Mouse (Mus musculus): ENCODE data around the gene Sipa1l3. TPM values are rescaled to one million over a fixed set of nuclear protein-coding genes. Genes with fewer than 3 reads are reported as not detected.

Gene Sipa1l3
- polyA plus RNA-seq (2012; rRNA removed), result 44.6 and 51.0 TPM in 2 replicates

DNA sequence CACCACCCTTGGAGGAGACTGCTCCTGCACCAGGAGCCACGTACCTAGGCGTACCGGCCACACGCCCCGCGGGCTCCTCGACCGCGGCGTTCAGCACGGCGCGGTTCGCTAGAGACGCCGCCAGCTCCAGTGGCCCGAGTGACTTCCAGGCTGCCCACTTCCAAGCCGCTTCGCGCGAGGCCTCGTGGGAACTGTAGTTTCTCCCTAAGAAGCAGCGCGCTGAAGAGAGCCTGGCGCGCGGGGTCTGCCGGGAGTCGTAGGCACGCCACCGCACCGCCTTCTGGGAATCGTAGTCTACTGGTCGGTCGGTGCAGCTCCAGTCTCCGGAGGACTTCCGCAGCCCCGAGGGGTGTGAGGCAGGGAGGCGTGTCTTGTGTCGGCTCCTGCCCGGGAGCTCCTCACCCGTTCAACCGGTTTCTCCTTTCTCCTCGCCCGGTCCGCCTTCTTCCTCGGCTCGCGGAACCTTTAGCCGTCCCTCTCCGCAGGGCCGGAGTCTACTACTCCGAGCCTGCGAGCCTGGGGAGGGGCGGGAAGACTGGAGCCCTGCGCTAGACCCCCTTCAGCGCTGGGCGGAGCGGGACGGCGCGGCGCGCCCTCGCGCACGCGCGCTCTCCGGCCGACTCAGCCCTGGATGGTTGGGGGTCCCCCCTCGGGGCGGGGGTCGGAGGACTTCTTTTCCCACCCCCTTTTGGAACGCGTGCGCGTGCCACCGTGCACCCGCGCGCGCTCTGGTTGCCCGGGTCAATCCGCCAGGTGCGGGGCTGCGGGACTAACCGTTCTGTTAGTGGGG, at the start of gene Sipa1l3:
Sipa1l3 (minus strand) TSS at position 221 of the 790 bp plus-strand sequence.
- no peaks in the 10 kb centered on the region for H3K36me3 ChIP-seq (ENCODE audit: control insufficient read depth, insufficient read depth, low read length)
- DNase-seq, result peak; percentile 99
- H3K27ac ChIP-seq (ENCODE audit: insufficient read depth, low read depth, low read length), result peak within 1 kb of the TSS; percentile 62
- TF ChIP-seq CTCF (conservative IDR thresholded peaks at IDR 0.05; ENCODE audit: insufficient read depth, insufficient read length, low read depth, low read length), result no peak
- no peak for TF ChIP-seq POLR2A (IDR thresholded peaks at IDR 0.05; ENCODE audit: low read depth, low read length)
- H3K4me1 ChIP-seq (ENCODE audit: control insufficient read depth, insufficient read depth, low read length), result peaks cover 5% of the 10 kb centered on the region; the same call in 1 of the 2 replicates
- under 1% methylated on average over 88 of the region's 88 CpGs for WGBS
- peak within 1 kb of the TSS; percentile 98 for H3K4me3 ChIP-seq (ENCODE audit: insufficient read depth, low read depth, low read length)
- H3K27me3 ChIP-seq (replicated peaks; ENCODE audit: control insufficient read depth, insufficient read depth, low read length), result no peaks in the 10 kb centered on the region

DNA sequence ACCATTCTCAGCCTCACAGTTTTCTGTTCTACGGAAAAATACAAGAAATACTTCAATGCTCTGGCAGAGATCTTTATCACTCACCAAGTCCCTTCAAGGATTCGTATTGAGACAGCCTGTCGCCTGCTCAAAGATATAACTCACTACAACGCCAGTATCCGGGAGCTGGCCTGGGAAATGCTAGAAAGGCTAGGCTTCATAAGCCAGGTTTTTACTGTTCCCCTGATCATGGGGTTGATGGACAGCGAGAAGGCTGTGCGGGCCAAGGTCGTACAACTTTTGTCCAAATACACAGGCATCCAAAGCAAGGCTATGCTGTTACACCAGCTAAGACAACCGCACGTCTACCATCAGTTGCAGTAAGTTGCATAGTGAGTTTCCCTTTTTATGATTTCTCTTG, 44.6 kb upstream of the Sipa1l3 start:
- Histone ChIP-seq H3K27ac (ENCODE audit: insufficient read depth, low read depth, low read length) (no peak overlapping the region), H3K4me3 (ENCODE audit: insufficient read depth, low read depth, low read length) (no peak overlapping the region), H3K27me3 (replicated peaks; ENCODE audit: control insufficient read depth, insufficient read depth, low read length) (no peaks in the 10 kb centered on the region), H3K4me1 (ENCODE audit: control insufficient read depth, insufficient read depth, low read length) (no peaks in the 10 kb centered on the region), H3K36me3 (ENCODE audit: control insufficient read depth, insufficient read depth, low read length) (no peaks in the 10 kb centered on the region)
- TF ChIP-seq POLR2A (IDR thresholded peaks at IDR 0.05; ENCODE audit: low read depth, low read length) (no peak), CTCF (conservative IDR thresholded peaks at IDR 0.05; ENCODE audit: insufficient read depth, insufficient read length, low read depth, low read length) (no peak)
- DNase-seq, result no peak
- 85% methylated on average over 10 of the region's 10 CpGs for WGBS

GRCm38 (mm10) chr7:29561046-29561445, 42.6 kb upstream of the Sipa1l3 start:
- H3K27ac ChIP-seq (ENCODE audit: insufficient read depth, low read depth, low read length), result no peak overlapping the region
- no peaks in the 10 kb centered on the region for H3K27me3 ChIP-seq (replicated peaks; ENCODE audit: control insufficient read depth, insufficient read depth, low read length)
- no peak overlapping the region for H3K4me3 ChIP-seq (ENCODE audit: insufficient read depth, low read depth, low read length)
- H3K4me1 ChIP-seq (ENCODE audit: control insufficient read depth, insufficient read depth, low read length), result no peaks in the 10 kb centered on the region
- no peaks in the 10 kb centered on the region for H3K36me3 ChIP-seq (ENCODE audit: control insufficient read depth, insufficient read depth, low read length)
- no peak for DNase-seq
- 78% methylated on average over 9 of the region's 9 CpGs for WGBS
- no peak for TF ChIP-seq POLR2A (IDR thresholded peaks at IDR 0.05; ENCODE audit: low read depth, low read length)
- TF ChIP-seq CTCF (conservative IDR thresholded peaks at IDR 0.05; ENCODE audit: insufficient read depth, insufficient read length, low read depth, low read length), result no peak

DNA sequence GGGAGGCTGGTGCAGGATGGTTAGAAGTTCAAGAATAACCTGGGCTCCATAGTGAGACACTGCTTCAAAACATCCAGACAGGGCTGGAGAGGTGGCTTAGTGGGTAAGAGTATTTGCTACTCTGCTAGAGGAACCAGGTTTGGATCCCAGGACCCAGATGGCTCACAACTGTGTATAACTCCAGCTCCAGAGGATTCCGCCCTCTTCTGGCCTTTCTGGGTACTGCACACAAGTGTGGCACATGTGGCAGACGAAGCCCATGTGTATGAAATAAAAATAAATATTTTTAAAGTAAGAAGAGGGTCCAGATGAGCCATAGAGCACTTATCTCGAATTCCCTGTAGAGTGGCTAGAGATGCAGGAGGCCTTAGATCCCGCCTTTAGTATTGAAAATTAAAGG, 40.8 kb upstream of the Sipa1l3 start:
- no peak overlapping the region for H3K4me3 ChIP-seq (ENCODE audit: insufficient read depth, low read depth, low read length)
- no peaks in the 10 kb centered on the region for H3K4me1 ChIP-seq (ENCODE audit: control insufficient read depth, insufficient read depth, low read length)
- WGBS, result 77% methylated on average over 4 of the region's 4 CpGs
- no peak for DNase-seq
- H3K36me3 ChIP-seq (ENCODE audit: control insufficient read depth, insufficient read depth, low read length), result no peaks in the 10 kb centered on the region
- TF ChIP-seq CTCF (conservative IDR thresholded peaks at IDR 0.05; ENCODE audit: insufficient read depth, insufficient read length, low read depth, low read length), result peak; percentile 27
- no peak for TF ChIP-seq POLR2A (IDR thresholded peaks at IDR 0.05; ENCODE audit: low read depth, low read length)
- no peaks in the 10 kb centered on the region for H3K27me3 ChIP-seq (replicated peaks; ENCODE audit: control insufficient read depth, insufficient read depth, low read length)
- no peak overlapping the region for H3K27ac ChIP-seq (ENCODE audit: insufficient read depth, low read depth, low read length)

- Histone ChIP-seq H3K36me3 (ENCODE audit: control insufficient read depth, insufficient read depth, low read length) (no peaks in the 10 kb centered on the region), H3K27me3 (replicated peaks; ENCODE audit: control insufficient read depth, insufficient read depth, low read length) (no peaks in the 10 kb centered on the region), H3K4me1 (ENCODE audit: control insufficient read depth, insufficient read depth, low read length) (no peaks in the 10 kb centered on the region), H3K27ac (ENCODE audit: insufficient read depth, low read depth, low read length) (no peak overlapping the region), H3K4me3 (ENCODE audit: insufficient read depth, low read depth, low read length) (no peak overlapping the region)
- no peak for DNase-seq
- no peak for TF ChIP-seq POLR2A (IDR thresholded peaks at IDR 0.05; ENCODE audit: low read depth, low read length)
- 0 out of 2 replicates have a peak, but pooled peaks have one; percentile 2 for TF ChIP-seq CTCF (conservative IDR thresholded peaks at IDR 0.05; ENCODE audit: insufficient read depth, insufficient read length, low read depth, low read length)
- 77% methylated on average over 1 of the region's 1 CpGs for WGBS
Observed at GRCm38 (mm10) chr7:29558744-29559143, 40.3 kb upstream of the Sipa1l3 start.

DNA sequence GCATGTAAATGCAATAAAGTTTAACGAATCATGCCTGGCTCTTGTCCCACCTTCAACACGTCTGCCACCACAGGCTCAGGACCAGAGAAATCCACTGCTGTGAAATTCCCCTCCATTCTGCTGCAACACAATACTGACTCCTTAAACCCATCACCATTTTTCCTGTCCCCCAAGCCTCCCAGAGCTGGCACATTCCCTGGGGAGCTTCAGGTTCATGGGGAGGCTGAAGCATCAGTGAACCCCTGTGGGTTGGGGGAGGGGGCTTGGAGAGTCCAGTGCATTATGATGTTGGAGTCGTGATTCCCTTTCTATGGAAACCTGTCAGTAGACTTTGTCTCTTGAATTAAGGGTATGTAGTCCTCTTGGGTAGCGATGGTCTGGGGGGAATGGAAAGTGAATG, 37.8 kb upstream of the Sipa1l3 start:
- WGBS, result 47% methylated on average over 4 of the region's 4 CpGs
- Histone ChIP-seq H3K27ac (ENCODE audit: insufficient read depth, low read depth, low read length) (no peak overlapping the region), H3K27me3 (replicated peaks; ENCODE audit: control insufficient read depth, insufficient read depth, low read length) (no peaks in the 10 kb centered on the region), H3K4me1 (ENCODE audit: control insufficient read depth, insufficient read depth, low read length) (no peaks in the 10 kb centered on the region), H3K4me3 (ENCODE audit: insufficient read depth, low read depth, low read length) (no peak overlapping the region), H3K36me3 (ENCODE audit: control insufficient read depth, insufficient read depth, low read length) (no peaks in the 10 kb centered on the region)
- DNase-seq, result no peak
- no peak for TF ChIP-seq CTCF (conservative IDR thresholded peaks at IDR 0.05; ENCODE audit: insufficient read depth, insufficient read length, low read depth, low read length)
- TF ChIP-seq POLR2A (IDR thresholded peaks at IDR 0.05; ENCODE audit: low read depth, low read length), result no peak

GRCm38 (mm10) chr7:29555521-29555920, 37.1 kb upstream of the Sipa1l3 start:
- H3K27ac ChIP-seq (ENCODE audit: insufficient read depth, low read depth, low read length), result no peak overlapping the region
- H3K4me3 ChIP-seq (ENCODE audit: insufficient read depth, low read depth, low read length), result no peak overlapping the region
- H3K4me1 ChIP-seq (ENCODE audit: control insufficient read depth, insufficient read depth, low read length), result no peaks in the 10 kb centered on the region
- H3K27me3 ChIP-seq (replicated peaks; ENCODE audit: control insufficient read depth, insufficient read depth, low read length), result no peaks in the 10 kb centered on the region
- H3K36me3 ChIP-seq (ENCODE audit: control insufficient read depth, insufficient read depth, low read length), result no peaks in the 10 kb centered on the region
- no peak for TF ChIP-seq POLR2A (IDR thresholded peaks at IDR 0.05; ENCODE audit: low read depth, low read length)
- WGBS, result 44% methylated on average over 5 of the region's 5 CpGs
- no peak for DNase-seq

Measured in kidney, adult 2 months (tissue).